Mouse (Mus musculus): Measurements from ENCODE around the gene Dop1b.
"Not testable (repeated sequence)": the region's sequence is repeated elsewhere in the genome, so short reads cannot be mapped to it uniquely, and the experiment has no call there.

Gene Dop1b

DNA sequence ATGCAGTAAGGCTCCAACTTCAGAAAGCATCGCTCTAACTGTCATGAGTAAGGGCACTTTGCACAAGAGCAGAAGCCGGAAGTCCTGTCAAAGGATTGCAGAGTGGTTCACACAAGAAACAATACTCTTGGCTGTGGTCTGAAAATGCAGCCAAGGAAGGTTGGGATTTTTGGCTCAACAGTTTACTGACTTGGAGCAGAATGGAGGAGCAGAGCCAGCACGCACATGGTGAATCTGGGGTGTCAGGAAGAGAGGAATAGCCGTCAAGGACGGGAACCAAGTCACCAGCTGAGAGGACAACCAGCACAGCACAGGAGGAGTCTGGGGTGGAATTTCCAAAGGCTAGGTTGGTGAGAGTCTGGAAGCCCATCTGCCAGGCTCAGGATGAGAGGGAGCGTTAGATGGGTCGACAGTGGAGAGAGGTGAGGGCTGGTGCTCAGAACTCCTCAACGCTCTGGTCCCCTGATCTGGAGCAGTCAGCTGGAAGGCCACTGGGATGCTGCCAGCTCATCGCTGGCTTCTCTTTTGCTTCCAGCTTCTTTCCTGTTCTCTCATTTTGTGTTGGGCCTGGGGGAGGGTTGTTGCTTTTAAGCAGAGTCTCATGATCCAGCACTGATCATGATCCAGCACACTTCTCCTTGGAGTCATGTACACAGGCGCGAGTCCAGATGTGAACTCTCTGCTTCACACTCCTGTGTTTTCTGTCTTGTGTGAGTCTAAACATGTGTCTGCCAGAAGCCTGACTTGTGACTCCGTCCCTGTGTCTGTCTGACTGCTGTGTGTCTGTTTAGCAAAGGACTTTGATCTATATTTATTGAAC, 85.5 kb downstream of the Dop1b start:
- DNase-seq (ENCODE audit: low spot score) = no peak

DNA sequence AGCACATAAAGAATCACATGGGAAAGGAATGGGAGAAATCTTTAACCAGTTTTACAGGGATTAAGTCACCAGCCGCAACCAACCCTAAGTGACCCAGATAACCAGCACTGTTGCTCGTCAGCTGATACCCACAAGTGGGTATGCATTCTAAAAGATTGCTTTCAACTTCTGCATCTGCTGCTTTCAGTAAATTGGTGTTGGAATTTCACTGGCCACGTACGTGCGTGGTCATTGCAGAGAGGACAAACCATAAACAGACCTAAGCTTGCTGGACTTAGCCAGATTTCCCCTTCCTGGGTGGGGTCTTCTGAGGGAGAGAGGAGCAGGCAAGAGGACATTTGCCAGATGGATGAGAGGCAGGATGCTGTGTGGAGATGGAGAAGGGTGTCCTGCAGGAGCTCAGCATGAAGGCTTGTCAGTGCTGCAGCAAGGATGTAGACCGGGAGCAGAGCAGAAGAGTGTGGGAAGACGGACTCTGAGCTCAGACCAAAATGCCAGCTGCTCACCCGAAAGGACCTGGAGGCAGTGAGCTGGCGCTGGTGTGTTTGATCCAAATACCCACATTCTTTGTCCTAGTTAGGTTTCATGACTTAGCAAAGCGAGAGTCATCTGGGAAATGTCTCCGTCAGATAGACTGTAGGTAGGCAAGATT, 86.3 kb downstream of the Dop1b start:
- DNase-seq (ENCODE audit: low spot score) = no peak

DNA sequence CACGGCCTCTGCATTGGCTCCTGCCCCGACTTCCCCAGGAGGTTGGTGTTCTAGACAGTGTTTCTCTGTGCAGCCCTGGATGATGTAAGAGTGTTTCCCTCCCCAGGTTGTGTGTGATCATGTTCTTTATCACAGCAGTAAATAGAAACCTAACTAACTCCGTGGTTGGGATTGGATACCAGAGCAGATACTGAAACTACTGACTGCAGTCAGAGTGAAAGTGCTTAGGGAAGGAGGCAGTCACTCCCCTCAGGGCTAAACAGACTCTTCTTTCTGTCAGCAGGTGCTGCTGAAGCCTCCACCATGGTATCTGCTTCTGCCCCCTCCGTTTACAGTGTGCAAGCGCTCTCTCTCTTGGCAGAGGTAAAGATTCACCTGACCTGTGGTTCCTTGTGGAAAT, 86.9 kb downstream of the Dop1b start:
- no peak for DNase-seq (ENCODE audit: low spot score)

DNA sequence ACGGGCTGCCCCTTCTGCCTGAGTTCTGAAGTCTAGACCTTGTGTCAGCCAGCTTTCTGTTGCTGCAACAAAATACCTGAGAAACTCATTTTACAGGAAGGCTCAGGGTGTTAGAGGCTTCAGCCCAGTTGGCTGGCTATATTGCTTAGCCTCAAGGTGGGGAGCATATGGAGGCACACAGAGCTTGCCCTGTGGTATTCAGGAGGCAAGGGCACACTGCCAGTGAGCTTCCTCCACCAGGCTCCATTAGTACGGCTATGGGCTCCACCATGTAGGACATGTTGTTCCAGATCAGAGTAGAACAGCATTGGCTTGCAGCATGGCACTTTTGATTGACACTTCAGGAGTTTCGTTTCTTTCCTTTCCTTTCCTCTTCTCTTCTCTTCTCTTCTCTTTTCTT, 87.4 kb downstream of the Dop1b start:
- DNase-seq (ENCODE audit: low spot score) = no peak

DNA sequence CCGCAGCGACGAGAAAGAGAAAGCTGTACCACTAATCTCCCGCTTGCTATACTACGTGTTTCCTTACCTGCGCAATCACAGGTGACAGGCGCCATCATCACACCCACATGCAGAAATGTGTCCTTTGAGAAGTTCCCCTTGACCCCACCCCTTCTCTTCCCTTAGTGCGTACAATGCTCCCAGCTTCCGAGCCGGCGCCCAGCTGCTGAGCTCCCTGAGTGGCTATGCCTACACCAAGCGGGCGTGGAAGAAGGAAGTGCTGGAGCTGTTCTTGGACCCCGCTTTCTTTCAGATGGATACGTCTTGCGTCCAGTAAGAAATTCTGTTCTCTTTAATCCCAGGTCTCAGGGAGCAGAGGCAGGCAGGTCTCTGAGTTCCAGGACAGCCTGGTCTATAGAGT, 88.2 kb downstream of the Dop1b start:
- DNase-seq (ENCODE audit: low spot score) = no peak

DNA sequence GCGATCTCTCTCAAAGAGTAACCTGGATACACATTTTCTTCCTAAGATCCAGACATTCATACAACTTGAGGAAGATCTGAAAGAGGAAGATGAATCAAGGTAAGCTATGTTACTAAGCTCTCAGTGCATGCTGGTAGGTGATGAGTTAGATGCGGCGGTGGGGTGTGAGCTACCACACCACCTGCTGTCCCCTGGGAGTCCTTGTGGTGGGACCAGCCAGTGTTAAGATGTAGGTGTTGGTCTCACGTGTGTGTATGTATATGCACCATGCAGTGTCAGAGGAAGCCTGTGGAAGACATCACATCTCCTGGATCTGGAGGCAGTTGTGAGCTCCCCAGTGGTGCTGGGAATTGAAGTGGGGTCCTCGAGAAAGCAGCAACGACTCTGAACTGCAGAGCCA, 95.5 kb downstream of the Dop1b start:
- DNase-seq (ENCODE audit: low spot score) = no peak

DNA sequence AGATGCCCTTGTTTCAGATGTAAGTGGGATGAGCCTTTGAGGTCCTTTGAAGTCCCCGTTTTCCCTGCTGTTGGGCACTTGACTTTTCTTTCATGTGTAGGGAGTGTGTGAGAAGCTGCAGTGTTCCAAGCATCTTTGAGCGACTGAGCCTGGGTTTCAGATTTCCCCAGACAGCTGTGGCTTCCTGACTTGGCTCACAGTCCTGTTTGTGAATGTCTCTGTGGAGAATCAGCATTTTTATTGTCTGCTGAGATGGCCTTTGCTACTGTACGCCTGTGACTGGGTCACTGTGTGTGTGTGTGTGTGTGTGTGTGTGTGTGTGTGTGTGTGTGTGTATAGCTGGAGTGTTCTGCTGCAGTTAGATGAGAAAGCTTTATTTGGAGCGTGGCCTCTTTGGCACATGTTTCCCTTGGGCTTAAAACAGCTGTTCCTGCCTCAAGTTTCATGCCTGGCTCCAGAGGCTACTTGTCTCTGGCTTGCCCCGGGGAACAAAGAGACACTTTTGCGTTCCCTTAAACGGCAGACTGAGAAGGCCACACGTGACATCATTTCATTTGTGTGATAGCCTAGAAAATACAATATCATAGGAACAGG, 96.4 kb downstream of the Dop1b start:
- DNase-seq (ENCODE audit: low spot score) = no peak

DNA sequence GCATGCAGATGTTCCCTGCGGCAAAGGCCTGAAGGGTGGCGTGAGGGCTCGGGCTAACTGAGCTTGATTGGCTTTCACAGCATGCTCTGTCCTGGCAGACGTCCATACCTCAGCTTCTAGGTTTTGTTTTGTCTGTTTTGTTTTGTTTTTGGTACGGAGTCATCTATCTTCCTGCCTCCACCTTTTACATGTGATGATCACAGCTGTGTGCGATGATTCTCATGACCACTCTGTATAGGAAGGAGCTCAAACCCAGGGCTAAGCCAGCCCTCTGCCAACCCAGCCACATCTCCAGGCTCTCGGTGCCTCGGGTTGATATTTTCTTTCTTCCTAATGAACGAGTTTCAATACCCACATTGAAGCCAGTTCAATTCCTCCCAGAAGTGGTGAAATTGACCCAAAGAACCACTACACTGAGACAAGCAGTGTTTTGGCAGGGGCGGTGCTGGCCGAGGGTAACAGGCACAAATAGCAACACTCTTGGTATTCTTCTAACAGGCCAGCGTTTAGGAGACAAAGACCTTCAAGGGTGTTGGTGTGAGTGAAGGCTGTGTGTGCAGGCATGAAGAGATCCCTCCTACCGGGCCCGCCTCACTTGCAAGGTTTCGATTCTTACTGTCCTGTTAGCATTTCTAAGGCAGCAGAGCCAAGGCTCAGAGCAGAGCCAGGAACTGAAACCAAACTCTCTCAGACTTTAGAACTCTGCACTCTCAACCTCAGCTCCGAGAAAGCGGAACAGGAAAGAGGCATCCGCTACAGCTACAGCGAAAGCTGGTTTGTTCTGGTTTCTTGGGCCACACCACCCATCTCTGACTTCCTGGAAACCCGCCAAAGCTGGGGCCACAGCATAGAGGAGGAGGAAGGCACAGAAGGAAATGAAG, 104.4 kb downstream of the Dop1b start:
- DNase-seq (ENCODE audit: low spot score) = no peak

DNA sequence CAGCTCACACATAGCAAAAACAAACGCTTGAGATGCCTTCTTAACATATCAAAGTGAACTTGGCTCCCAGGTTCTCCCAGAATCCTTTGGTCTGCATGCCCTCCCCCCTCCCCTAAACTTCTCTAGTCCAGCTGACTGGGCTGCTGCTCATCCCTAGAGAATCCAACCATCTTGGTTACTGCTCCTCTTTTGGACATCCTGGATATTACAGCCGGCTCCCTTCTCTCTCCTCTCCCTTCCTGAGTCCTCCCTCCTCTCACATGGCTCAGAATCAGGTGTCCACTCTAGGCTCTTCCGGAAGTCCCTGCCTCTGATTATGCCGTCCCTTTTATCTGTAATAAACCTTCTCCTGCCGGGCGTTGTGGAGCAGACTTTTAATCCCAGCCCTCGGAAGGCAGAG, 105.2 kb downstream of the Dop1b start:
- DNase-seq (ENCODE audit: low spot score) = no peak

DNA sequence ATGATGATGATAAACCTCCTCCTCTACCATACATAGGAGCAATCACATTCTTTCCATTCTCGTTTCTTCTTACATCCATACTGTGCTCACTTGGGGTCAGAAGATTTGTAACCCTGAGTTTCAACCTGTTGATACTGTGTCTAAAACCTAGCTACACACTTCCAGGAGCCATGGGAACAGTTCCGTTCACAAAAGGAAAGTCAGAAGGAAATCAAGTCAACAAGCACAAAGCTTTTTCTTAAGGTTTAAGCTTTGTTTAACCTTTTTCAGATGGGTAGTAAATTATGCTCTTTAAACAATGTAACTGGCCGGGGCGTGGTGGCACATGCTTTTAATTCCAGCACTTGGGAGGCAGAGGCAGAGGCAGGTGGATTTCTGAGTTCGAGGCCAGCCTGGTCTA, 105.7 kb downstream of the Dop1b start:
- no peak for DNase-seq (ENCODE audit: low spot score)

DNA sequence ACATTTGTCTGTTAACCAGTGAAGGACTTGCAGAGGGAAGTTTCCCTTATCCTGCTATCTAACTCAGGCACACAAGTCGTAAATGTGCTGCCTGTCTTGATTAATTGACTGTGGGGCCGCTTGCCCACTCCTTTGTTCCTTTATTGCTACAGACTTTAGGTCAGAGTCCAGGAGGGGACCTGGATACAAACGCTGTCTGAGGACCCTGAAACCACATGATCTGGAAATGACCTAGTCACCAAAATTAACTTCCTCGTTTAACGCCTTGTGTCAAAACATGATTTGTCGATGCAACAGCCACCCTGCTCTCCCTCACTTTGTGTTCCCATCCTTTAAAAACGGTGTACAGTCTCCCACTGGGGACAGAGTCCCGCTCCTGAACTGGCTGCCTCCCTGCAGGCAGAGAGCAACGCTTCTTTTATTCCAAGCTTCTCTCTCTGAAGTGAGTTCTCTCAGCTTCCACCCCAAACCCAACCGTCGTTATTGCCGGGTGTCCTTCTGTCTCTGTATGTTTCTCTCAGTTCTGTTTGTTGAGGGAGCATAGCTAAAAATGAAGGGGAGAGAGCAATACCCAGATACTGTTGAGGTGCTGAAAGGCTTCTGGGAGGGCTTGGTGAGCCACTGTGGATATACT, 107.1 kb downstream of the Dop1b start:
- DNase-seq (ENCODE audit: low spot score) = no peak

DNA sequence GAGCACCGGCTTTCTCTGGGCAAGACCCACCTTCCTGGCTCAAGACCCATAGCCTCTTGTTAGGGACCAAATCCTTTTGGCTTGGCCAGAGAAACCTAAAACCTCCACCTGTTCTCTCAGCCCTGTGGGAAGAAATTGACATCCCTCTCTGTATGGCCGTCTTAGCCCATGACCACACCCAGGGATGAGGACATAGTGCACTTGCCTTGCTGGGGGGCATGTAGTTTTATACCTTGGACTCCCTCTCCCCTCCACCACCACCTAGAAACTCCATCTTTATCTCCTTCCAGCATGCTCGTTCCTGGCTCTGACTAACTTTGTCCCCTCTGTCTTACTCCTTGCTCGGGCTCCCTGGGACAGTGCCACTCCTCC, 107.6 kb downstream of the Dop1b start:
- DNase-seq (ENCODE audit: low spot score) = no peak

DNA sequence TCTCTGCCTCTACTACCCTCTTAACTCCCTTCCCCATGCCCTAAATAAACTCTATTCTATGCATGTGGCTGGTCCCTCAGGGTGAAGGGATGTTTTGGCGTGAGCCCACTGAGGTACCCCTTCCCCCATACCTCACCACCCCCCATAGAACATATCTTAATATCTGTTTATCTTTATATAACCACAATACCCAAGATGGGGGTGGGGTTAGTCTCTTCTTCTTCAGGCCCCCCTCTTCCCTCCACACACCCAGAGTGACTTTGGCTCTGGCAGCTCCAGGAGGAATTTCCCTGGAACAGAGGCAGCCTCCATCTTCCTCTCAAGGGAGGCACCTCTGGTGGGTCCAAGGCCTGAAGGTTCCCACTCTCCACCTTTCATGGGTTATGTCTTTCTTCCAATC, 108.3 kb downstream of the Dop1b start:
- no peak for DNase-seq (ENCODE audit: low spot score)

DNA sequence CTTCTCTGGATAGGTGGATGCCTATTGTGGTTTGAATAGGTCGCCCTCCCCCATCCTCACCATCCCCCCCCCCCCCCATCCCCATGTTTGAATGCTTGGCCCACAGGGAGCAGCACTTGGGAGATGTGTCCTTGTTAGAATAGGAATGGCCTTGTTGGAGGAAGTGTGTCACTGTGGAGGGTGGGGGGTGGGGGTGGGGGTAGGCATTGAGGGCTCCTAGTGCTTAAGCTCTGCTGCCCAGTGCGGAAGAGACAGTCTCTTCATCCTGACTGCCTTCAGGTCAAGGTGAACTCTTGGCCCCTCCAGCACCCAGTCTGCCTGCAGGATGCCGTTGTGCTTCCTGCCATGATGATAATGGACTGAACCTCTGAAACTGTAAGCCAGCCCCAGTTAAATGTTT, 110.0 kb downstream of the Dop1b start:
- DNase-seq (ENCODE audit: low spot score) = no peak

DNA sequence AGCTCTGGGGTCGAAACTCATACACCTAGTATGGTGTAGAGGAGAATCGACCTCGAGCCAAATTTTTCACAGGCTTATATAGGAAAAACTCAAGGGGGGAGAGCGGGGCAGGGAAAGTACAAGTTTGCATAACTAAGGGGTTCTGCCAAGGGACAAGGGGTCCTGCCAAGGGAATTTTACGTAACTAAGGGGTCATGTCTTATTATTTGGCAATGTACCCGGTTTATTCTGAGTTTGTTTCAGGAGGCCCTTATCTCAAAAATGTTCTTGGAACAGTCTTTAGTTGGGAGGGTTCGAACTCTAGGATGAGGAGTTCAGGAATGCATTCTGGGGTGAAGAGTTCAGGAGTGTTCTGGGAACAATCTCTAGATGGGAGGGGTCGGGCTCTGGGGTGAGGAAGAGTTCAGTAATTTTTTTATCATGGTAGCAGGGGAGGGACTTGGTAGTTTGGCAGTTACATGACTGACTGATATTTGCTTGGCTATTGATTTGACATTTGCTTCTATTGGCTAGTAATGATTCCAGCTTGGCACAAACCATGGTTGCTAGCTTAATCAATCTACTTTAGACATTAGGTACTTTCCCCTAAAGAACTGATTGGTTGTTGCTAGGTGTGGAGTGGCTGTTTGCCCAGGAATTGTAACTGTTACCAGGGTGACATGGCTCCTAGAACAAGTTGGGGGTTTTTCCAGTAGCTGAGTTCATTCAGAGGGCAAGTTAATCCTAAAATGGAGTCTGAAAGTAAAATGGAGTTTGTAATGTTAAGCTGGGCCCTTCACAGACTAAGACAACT, 110.9 kb downstream of the Dop1b start:
- DNase-seq (ENCODE audit: low spot score) = not testable (repeated sequence)

DNA sequence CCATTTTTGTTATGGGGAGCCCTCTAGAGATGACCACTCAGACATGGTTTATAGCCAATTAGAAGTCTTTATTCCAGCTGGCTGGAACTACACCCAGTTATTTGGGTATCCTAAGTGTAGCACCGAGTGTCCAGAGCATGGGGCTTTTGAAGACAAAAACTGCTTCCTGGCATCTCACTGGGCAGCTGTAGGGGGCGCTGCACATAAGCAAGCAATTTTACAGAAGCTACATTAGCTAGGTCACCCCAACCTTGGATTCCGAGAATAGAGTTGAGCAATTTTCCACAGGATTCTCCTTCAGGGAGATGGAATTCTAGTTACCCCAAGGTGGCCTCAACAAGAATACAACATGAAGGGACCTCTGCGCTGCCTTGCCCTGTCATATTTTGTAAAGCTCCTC, 113.1 kb downstream of the Dop1b start:
- DNase-seq (ENCODE audit: low spot score) = no peak

DNA sequence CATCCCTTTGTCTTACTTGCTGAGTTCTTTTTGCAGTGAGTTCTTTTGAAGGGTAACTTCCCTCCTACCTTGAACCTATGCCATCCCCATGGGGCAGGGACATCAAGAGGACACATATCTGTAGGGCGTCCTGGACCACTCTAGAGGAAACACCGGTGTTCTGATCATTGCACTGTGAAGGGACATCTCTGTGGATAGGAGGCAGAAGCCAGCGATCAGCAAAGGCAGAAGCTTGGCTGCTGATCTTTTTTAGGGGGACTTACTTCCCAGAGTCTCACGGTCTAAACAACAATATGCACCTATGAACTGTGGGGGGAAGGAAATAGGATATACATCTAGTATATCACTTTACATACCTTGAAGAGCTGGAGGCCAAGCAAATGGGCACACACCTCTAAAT, 113.8 kb downstream of the Dop1b start:
- no peak for DNase-seq (ENCODE audit: low spot score)

DNA sequence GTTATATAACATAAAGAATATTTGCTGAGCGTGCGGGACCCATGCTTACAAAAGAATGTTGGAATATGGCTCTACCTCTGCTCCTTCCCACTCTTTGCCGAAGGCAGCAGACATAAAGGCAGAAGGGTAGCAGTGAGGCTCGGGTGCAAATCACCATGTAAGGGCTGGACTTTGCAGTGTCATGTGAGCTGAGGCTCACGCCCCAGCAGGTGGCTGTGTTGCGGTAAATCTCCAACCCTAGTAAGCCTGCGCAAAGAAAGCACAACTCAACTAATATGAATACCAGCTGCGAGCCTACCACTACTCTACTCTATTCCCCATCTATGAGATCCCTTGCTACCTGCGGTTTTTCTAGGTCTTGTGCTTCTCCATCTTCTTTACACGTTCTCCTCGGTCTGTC, 114.3 kb downstream of the Dop1b start:
- DNase-seq (ENCODE audit: low spot score) = no peak

DNA sequence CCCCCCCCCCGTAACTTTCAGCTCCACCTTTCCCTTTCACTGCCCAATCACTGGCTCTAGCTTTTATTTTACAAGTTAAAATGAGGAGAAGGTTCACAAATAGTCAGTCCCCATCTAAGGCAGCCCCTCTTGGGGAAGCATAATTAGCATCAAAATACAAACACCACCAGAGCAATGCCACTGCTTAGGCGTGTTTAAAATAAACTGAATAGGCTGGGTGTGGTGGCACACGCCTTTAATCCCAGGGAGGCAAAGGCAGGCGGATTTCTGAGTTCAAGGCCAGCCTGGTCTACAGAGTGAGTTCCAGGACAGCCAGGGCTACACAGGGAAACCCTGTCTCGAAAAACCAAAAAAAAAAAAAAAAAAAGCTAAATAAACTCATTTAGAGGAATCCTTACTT, 114.8 kb downstream of the Dop1b start:
- DNase-seq (ENCODE audit: low spot score) = not testable (repeated sequence)

DNA sequence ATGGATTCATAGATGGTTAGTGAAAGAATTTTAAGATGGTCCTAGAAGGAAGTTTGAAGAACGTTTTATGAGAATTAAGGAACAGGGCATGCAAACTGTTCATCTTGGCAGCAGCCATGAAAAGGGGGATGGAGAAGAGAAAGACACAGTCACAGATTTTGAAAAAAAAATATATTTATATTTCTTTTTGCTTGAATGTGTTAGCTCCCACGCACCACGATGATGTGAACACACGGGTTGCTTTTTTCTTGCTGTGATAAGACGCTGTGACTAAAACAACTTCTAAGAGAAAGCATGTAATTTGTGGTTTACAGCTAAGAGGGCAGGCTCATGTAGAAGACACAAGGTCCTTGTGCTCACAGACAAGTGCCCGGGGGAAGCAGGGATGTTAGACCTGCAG, 115.2 kb downstream of the Dop1b start:
- no peak for DNase-seq (ENCODE audit: low spot score)

DNA sequence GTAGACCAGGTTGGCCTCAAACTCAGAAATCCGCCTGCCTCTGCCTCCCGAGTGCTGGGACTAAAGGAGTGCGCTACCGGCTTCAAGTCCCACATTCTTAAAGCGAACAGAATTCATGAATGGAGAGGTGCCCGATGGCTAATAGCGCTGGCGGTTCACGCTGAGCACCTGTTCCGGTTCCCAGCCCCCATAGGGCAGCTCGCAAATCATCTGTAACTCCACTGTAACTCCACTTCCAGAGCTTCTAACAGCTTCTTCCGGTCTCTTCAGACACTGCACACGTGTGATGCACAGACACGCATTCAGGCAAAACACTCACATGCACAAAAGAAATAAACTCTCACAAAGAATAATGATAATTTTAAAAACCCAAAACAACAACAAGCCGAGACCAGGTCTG, 117.8 kb downstream of the Dop1b start:
- no peak for DNase-seq (ENCODE audit: low spot score)
